Mouse (Mus musculus) left cerebral cortex, adult 2 months (tissue): Measurements from ENCODE around the gene Col4a4. TPM values are rescaled to one million over a fixed set of nuclear protein-coding genes. Genes with fewer than 3 reads are reported as not detected.

ENCODE experiments used
- DNase-seq, 2 experiments: peaks; one replicate each; pipeline ENCODE4 v3.0.0; 2021 to 2022; ENCODE audit warnings: low spot score in 2 of 2, mixed read lengths in 1 of 2; ENCODE audit errors: extremely low spot score in 1 of 2
- H3K27ac ChIP-seq: fragments of 200-600 bp; 2 replicates; pipeline ENCODE4 v1.8.1; 2022
- H3K4me3 ChIP-seq: fragments of 200-600 bp; 2 replicates; pipeline ENCODE4 v1.8.1; 2022
- CTCF ChIP-seq: fragments of 200-600 bp; IDR thresholded peaks from 2 replicates; pipeline ENCODE4 v1.8.1; 2022; ENCODE audit warnings: antibody characterized with exemption, mild to moderate bottlenecking, moderate library complexity
- intact Hi-C: fragments of 180-260 bp; cut with DNase I; formaldehyde crosslinking; loops from one replicate; pipeline ENCODE4 v1.15.1; 2025
- total RNA-seq, 2 experiments: library from RNA; stranded (reverse); gene quantifications; 2 replicates each; pipeline ENCODE4 v1.2.3; 2021

The Col4a4 gene
- total RNA-seq, 2 experiments from 2014 or later = 2.5 to 2.9 TPM

DNA sequence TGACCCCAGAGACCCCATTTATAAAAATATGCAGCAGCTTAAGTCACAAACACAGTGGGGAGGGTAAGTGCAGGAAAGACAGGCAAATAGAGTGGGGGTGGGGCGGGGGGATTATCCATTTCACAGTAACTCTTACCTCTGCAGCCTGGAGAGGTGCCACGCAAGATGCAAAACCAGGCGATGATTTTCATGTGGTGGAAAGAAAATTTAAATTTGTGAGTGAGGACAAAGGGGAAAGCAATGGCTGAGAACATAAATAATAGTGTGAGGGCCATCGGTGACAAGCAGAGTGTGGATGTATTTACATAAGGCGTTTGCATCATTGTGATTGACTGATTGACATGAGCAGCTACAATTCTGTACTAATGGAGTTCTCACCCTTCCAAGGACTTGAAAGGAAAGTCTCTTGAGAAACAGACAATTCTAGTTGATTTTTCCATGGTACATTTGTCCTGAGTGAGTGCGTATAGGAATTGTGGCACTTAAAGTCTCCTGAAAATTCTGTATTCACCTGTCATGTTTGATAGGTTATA is 121.3 kb downstream of the Col4a4 start:
- H3K27ac ChIP-seq = no peak overlapping the region
- DNase-seq = no peak
- intact Hi-C loops = no loop called here
- no peak overlapping the region for H3K4me3 ChIP-seq
- no peak for TF ChIP-seq CTCF

DNA sequence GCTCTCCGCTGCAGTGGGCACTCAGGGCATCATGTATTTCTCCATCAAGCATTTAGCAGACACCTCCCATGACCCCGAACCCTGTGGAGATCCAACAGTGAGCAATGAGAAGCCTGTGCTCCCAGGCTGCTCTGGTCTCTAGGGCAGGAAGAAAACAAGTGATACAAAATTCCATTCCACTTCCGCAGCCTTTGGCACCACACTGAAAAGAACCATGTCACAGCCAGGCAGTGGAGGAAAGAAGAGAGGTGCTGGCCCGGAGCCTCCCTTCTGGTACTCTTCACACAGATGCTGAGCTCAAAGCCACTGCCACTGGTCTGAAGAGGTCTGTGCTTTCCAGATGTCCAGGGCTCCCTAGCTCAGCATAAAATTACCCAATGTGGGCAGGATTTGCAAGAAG is 125.6 kb downstream of the Col4a4 start:
- intact Hi-C loops = no loop called here
- DNase-seq = no peak
- no peak overlapping the region for H3K4me3 ChIP-seq
- no peak overlapping the region for H3K27ac ChIP-seq
- no peak for TF ChIP-seq CTCF

DNA sequence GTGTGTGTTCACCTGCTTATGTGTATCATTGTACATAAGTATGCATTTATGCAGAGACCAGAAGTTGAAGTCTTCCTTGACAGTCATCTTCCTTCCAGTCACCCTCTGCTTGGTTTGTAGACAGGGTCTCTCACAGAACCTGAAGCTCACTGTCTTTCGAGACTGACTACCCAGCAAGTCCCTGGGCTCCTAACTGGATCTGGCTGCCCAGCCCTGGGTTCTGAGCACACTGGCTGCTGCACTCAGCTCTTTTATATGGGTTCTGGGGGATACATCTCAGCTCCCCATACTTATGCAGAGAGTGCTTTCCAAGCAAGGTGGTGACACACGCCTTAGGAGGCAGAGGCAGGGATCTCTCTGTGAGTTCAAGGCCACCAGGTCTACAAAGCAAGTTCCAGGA is 126.7 kb downstream of the Col4a4 start:
- TF ChIP-seq CTCF = no peak
- no peak overlapping the region for H3K27ac ChIP-seq
- no peak overlapping the region for H3K4me3 ChIP-seq

DNA sequence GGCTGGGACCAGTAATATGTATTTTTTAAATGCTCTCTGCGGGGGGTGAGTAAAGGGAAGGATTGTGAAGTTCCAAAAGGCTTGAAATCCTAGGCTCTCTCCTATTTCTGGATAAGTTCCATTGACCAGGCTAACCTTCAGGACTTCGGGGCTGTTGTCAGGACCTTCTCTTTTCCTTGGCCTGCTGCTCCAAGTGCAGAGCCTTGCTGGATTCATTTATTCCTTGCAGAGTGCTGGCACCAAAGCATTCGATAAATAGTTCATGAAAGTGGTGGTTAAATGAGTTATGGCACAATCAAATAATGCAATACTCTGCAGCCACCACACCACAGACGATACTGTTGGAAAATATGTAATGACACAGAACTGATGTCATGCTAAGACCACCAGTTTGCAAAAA is 127.3 kb downstream of the Col4a4 start:
- Histone ChIP-seq H3K4me3 (no peak overlapping the region), H3K27ac (no peak overlapping the region)
- DNase-seq = no peak
- no peak for TF ChIP-seq CTCF
- intact Hi-C loops = no loop called here

More for the DNA sequence above, 126.7 kb downstream of the Col4a4 start:
- DNase-seq = no peak
- intact Hi-C loops = no loop called here

DNA sequence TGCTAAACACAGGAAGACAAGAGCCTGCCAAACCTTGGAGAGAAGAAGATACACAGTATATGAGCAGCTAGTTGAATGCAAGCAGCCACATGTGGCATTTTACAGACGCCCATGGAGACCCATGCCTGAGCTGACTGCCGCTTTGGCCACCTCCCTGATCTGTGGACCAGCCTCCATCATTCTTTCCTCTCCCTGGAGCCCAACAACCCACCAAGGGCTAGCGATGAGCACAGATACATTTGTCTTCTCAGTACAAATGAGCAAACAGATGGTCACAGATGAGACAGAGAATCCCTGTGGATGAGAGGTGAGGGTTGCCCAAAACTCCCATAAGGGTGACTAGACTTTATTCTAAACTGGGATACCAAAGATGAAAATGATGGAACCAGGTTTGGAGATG is 132.6 kb downstream of the Col4a4 start:
- no peak for DNase-seq
- no peak overlapping the region for H3K27ac ChIP-seq
- intact Hi-C loops = no loop called here
- no peak overlapping the region for H3K4me3 ChIP-seq
- no peak for TF ChIP-seq CTCF

DNA sequence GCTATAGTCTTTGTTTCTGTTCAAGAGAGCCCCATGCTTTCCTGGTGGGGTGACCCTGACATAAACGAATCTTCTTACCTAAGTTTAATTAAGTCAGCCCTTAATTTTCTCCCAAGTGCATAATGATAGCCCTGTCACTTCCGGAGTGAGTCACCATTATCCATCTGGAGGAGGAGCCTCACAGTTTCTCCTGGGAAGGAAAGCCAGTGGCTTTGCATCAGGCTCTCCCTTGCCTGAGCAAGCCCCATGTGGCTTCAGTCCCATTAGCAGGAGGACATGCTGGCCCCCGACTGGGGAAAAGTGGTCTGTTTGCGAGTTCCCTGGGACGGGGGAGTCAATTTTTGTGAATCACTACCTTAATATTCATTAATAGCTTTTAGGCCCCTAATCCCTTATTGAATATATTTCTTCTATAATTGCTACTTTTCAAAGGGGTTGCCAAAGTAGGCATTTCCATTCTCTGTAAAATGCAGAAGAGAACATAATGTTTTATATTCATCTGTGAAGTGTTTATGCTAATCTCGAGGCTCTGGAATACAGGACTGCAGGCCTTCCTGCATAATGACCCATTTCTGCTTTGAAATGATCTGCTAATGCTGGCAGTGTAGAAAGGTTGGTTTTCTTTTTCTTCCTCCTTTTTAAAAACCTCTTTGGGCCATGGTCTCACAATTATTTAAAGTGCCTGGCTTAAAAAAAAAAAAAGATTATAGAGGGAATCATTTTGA is 134.6 kb downstream of the Col4a4 start:
- TF ChIP-seq CTCF = no peak
- no peak overlapping the region for H3K4me3 ChIP-seq
- no peak overlapping the region for H3K27ac ChIP-seq
- intact Hi-C loops = no loop called here
- DNase-seq = no peak

DNA sequence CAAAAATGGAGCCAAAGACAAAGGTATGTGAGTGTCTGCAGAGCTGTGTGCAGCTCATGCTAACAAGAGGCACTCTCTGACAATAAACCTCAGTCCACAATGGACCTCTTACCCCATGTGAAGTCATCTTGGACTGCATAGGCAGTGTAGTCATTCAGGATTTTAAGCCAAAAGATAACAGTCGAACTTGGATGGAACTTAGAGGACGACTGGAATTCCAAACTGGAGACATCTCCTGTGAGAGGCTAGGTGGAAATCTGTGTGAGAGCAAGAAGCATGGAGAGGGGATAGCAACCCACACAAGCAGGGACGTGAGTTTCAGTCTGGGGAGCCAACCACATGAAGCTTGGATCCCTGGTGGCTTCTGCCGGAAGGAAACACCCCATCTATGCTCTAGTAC is 136.8 kb downstream of the Col4a4 start:
- intact Hi-C loops = no loop called here
- H3K27ac ChIP-seq = no peak overlapping the region
- TF ChIP-seq CTCF = no peak
- no peak overlapping the region for H3K4me3 ChIP-seq
- no peak for DNase-seq

DNA sequence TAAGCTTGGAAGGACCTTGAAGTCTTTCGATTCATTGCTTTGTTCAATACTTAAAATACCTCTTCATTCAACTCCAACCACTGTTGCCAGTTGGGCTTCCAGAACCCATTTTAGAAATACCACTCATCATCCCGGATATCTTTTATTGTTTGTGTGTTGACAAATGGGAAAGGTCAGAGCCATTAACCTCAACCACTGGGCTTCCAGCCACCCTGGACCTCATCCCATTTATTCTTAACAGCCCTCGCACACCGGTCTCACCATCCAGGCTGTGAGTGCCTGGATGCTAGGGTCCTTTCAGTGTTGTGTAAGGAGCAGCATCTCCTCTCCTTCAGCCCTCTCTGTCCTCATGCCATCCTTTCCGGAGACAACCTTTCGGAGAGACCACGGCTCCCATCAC is 140.6 kb downstream of the Col4a4 start:
- no peak for DNase-seq
- intact Hi-C loops = no loop called here
- H3K4me3 ChIP-seq = no peak overlapping the region
- no peak for TF ChIP-seq CTCF
- H3K27ac ChIP-seq = no peak overlapping the region

DNA sequence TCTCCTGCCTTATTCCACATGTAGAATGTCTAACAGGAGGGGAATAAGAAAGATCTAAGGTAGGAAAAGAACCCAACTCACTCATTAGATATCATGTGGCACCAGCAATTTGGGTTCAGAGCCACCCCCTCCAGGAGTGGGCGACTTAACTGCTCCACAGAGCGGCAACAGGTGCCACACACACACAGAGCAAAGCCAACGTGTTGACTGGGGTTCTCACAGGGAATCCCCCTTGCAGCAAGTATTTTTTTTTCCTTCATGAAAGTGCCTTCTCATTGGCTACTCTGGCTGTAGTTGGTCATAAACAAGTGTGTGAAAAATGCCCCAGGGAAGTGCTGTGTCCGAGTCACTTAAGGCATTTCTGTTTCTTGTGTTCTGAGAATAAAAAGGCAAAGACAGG is 143.1 kb downstream of the Col4a4 start:
- Histone ChIP-seq H3K27ac (no peak overlapping the region), H3K4me3 (no peak overlapping the region)
- no peak for DNase-seq
- no peak for TF ChIP-seq CTCF
- intact Hi-C loops = no loop called here

DNA sequence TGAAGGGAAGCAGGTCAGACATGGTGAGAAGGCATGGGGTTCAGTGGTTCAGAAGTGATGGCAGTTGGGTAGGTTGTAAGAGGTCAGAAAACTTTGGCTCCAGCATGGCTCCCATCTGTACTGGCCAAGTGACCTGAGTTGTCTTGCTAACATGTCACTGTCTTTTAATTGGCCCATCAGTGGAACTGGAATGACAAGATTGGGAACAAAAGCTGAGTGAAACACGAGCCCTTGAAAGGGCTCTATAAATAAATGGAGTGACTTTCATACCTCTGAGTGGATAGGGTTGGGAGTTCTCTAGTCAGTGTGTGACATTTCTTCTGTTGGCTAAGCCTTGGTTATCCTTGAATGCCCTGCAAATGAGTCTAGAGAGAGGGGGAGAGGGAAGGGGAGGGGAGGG is 146.5 kb downstream of the Col4a4 start:
- no peak for DNase-seq
- no peak overlapping the region for H3K4me3 ChIP-seq
- H3K27ac ChIP-seq = no peak overlapping the region
- no peak for TF ChIP-seq CTCF
- intact Hi-C loops = no loop called here

DNA sequence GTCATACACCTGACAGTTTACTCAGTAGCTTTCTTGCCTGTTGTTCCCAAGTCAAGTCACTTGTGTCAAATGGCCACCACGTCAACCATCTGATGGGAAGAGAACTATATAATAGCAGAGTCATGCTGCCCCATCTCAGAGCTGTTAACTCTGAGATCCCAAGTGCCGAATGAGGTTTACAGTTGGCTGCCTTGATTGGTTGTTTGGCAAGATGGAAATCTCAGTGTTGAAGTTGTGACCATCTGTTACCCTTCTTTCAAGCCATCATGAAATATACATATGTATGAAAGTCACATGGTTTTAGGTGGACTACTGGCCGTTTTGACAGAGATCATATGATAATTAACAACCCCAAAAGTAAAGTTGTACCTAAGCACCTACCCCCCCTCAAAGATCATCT is 149.4 kb downstream of the Col4a4 start:
- no peak overlapping the region for H3K4me3 ChIP-seq
- TF ChIP-seq CTCF = no peak
- no peak overlapping the region for H3K27ac ChIP-seq
- no peak for DNase-seq
- intact Hi-C loops = no loop called here

DNA sequence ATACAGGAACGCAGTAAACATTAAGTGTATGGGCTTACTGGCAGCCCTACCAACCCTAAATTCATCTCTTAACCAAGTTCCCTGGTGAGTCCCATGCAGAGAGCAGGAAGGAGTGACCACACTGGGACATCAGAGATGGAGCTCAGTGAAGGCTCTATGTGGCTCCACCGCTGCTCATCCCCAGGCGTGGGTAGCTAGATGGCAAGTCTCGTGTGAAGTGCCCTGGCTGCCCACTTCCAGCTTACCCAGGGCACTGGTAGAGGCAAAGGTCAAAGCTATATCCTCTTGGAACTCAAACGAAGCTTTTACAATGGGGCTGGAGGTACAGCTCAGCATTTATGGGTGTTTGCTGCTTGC is 153.0 kb downstream of the Col4a4 start:
- TF ChIP-seq CTCF = no peak
- no peak overlapping the region for H3K27ac ChIP-seq
- intact Hi-C loops = loop anchor here (1.0 to 5.0 kb wide), 4 partner anchors 116 to 1118 kb away; partner anchors contain the start of genes Irs1 and Rhbdd1
- no peak for DNase-seq
- H3K4me3 ChIP-seq = no peak overlapping the region
